Mouse (Mus musculus): ENCODE data around the gene Mdn1.
A peak's percentile ranks its signal among the peaks of the same experiment; 100 is the strongest.

Gene Mdn1

DNA sequence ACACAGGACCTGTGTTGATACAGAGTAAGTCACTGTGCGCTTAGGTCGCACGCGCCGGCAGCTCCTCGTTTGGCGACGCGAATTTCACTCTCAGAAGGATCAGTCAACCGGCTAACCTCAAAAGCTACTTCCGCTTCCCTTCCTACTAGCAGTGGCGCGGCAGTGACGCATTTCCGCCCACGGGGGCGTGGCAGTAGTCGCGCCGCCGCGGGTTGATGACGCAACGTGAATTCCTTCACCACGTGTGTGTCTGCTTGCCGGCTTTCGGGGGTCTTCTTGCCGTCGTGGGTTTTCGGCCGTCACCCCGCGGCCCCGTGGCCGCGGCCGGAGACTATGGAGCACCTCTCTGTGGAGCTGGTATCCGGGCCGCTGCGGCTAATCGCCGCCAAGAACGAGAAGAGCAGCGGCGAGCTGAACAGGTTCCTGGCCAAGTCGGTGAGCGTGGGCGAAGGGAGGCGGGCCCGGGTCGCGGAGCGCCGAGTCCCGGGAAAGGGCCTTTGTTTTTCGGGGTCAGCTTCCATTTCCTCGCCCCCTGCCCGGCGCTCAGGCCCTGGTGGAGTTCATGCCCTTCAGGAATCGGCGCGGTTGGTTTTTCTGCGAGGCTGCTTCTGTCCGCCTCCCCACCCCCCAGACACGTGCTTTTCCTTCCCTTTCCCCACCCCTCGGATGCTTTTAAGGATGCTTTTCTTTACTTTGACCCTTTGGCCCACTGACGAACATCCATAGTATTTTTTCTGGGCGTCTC lies at the start of gene Mdn1:
Gene Mdn1 (plus strand): TSS at position 202 of the 745 bp plus-strand sequence.
- peak; percentile 97 for DNase-seq

DNA sequence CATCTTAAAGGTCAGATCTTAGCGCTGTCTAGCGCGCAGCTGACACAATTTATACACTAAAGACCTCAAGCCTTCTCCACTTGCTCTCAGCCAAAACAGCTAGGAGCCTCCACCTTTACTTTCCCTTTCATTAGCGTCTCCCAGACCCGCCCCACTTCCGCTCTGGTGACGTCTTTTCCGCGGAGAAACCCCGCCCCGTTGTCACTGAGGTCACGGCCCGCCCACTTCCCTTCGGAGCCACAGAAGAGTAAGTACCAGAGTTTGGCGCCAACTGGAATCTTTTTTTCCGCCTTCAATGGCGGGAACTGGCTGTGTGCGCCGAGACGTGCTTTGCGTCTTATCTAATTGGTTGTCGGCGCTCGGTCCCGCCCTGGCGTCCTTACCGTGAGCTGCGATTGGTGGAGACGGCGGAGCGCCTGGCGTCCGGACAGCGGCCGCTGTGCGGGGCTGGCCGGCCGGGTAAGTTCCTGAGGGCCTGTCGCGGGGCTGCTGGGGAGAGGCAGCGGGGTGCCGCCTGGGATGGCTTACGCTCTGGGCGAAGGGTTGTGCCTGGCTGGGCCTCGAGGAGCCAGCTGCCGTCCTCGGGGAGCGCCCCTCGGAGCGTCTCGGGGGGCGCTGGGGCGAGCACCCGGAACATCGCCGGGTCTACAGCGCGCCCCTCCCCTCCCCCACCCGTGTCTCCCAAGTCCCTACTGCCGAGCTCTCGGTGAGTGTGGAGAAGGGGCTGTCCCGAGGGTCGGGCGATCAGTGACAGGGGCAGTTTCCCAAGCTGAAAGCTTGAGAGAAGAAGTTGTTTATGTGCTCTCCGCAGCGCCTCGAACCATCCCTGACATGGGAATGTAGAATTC lies 41.7 kb upstream of the Mdn1 start, which contains the start of gene Casp8ap2:
Gene Casp8ap2 (plus strand): TSS at position 418 of the 848 bp plus-strand sequence.
- DNase-seq = peak; percentile 100

DNA sequence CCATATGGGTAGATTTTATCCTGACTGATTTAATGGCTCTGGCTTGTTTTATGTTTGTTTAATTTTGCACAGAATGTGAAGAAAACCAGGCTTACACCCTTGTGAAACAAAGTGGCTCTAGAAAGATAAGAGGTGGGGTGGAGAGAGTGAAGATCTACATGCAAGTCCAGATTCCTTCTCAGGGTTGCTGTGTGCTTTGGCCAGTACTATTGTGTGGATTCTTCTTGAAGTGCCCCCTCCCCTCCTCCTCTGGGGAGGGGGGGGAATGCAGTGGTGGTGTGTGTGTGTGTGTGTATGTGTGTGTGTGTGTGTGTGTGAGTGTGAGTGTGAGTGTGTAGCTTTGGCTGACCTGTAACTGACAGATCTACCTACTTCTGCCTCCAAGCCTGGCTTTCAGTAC lies 35.3 kb upstream of the Mdn1 start:
- DNase-seq = no peak

DNA sequence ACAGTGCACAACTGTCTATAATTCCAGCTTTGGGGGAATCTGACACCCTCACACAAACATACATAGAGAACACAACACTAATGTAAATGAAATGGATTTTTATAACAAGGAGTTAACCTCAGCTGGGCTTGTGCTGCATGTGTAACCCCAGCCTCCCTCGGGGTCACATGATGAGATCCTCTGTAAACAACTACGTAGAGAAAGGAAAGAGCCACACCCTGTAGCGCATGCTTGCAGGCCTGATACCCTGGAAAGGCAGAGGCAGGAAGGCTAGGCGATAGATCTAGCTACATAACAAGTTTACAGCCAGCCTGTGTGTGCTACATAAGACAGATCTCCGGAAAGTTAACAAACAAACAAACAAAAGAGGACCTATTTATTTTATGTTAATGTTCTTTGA lies 5.2 kb upstream of the Mdn1 start:
- no peak for DNase-seq

DNA sequence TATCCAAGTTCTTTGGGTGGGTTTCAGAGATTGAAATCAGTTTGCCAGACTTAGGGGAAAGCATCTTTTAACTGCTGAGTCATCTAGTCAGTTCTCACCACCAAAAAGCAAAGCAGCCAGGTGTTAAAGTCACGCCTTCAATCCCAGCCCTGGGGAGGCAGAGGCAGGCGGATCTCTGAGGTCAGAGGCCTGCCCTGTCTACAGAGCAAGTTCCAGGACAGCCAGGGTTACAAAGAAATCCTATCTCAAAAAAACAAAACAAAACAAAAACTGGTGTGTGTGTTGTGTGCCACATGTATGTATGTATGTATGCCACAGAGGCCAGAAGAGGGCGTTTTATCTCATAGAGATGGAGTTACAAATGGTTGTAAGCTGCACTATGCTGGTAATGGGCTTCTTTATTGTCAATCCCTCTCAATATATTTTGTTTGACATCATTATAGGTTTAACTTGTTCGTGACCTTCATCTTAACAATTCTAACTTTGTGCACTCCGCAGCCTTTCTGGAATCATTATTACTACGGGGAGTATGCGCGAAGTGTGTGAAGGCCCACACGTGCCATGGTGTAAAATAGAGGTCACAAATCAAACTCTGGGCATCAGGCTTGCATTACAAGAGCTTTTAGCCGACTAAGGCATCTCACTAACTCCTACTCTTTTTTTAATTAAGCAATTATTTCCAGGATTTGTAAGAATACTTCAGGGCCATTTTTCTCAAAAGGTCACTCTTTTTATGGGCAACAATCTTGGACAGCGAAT lies 594 bp upstream of the Mdn1 start:
- peak; percentile 28 for DNase-seq

DNA sequence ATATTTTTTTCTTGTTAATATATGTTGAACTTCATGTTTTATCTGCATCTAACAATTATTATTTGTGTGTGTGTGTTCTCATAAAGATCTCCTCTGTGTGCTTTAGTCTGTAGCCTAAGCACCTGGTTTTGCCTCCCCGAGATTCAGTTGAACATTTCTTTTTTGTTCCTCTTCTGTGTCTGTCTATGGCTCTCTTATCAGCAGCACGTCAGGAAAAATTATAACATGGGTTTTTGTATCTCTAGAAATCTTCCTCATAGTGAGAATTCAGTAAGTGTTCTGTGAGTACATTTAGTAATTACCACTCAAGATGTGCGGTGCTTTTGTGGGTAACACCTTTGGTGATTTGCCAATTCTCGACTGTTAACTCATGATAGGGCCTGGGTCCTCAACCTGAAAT lies 8.9 kb downstream of the Mdn1 start:
- DNase-seq = no peak

DNA sequence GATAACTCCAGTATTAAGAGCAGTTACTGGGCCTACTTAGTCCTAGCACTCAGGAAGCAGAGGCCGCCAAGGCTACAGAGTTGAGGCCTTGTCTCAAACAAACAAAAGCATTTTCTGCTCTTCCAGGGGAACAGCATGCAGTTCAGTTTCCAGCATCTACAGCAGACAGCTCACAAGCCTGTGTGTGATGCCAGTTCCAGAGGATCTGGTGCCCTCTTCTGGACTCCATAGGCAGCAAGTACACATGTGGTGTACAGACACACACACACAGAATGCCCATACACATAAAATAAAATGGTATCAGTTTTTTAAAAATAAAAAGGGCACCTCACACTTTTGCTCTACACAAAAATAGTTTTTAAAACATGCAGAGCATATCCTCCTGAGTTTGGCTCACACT lies 11.4 kb downstream of the Mdn1 start:
- peak; percentile 6 for DNase-seq

DNA sequence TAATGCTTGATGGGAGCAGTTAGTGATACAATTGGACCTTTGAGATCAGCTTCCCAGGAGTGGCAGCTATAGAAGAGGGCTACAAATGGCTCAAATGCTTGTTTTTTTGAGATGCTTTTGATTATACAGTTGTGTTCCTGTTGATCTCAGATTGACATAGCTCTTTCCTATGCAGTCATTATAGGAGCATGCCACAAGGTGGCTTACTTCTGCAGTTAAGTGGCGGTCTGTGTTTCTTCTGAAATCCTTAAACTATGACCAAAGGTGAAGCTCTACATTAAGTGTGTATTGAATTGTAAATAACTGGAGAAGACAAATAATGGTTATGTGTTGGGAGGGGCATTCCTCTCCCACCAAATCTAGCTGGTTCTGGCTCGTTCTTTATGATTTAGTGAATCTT lies 12.9 kb downstream of the Mdn1 start:
- no peak for DNase-seq

DNA sequence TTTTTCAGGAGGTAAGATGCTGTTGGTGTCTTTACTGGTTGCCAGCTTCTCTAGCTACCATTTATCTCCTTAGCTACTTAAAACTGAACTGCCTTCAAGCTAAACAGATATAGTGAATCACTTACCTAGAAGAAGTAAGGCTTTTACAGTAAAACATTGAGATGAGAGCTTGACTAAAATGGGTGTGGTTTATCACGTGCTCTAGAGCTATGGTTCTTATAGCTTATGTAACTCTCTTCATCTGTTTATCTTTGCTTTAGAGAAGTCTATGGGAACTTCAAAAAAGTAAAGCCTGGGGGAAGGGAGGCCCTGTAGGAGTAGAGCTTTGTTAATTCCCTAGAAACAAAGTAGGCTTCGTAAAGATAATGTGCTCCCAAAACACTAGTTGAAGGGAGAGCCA lies 17.1 kb downstream of the Mdn1 start:
- no peak for DNase-seq

DNA sequence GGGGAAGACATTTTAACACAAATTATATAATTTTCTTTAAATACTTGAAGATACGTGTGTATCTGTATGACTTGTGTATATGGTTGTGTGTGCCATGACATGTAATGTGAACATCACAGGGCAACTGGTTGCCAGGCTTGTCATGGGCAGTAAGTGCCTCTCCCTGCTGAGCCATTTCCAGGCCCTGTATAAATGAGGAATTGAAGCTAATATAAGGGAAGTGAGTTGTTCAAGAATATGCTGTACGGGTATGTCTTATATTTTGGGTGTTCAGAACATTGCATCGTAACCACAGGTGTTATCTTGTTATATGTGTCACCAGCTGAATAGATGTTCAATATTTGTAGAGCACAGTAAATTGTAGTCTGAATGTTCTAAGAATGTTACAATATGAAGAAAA lies 20.6 kb downstream of the Mdn1 start:
- DNase-seq = no peak

DNA sequence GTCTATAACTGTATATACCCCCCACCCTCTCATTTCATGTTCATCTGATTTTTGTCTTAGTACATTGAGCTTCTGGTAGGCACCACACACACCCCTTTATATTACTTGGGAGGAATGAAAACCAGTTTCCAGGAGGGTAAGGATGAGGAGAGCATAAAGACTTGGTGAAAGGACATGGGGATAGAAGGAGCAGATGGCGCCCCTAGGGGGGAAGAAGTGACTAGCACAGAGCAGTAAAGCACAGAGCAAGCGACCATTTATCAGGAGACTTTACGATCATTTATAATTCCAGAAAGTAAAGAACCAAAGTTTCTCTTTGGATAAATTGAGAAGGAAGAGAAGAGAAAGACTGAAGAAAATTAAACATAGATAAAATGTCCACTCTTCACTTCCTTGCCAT lies 23.9 kb downstream of the Mdn1 start:
- peak; percentile 5 for DNase-seq

DNA sequence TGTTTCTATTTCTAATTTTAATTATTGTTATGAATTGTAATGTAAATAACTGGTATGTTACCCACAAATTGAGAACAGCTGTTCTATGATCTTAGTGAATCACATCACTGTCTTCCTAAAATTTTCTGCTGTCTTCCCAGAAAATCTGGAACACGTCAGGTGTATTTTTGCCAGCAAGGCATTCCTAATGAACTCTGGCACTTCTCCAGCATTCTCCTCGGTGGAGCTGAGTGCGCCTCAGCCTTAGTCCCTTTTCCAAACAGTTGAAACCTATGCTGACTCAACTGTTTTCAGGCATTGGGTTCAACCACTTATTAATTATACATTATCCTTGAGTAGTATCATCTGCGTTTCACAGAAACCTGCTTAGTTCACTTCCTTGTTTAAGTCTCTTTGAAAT lies 25.6 kb downstream of the Mdn1 start:
- DNase-seq = no peak

DNA sequence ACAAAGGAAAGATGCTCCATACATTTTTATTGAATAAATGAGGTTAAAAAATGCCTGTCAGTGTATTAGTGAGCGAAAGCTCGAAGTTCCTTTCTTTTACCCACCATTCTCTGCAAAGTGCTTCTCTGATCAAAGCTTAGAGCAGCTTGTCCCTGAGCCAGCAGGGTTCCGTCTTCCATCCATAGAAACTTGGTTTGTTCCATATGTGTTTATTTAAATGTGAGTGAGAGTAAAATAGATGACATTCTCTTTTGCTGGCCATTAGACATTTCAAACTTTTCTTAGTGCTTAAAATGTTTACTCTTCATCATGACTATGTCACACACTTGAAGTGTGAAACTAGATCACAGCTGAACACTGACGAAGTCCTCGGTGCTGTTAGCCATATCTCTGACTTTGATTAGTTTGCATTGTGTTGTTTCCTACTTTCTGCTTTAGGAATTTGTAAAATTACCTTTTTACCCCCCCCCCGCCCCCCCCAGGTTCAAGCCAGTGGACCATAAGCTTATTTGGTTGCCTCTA lies 26.2 kb downstream of the Mdn1 start:
- no peak for DNase-seq

DNA sequence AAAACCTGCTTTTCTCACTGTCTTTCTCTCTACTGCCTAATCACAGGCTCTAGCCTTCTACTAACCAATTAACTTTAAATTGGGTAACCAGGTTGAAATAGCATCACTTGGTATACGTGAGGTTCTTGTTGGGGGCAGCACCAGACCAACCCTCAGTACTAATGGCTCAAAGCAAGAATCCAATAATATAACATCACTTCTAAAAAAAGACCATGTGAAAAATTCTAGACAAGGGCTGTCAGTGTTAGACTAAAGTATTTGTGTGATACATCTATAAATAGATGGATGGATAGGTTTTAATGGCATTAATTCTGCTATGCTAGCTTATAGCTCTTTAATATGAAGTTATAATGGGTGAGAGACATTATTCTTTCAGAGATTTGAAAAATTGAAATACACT lies 60.8 kb downstream of the Mdn1 start:
- no peak for DNase-seq

DNA sequence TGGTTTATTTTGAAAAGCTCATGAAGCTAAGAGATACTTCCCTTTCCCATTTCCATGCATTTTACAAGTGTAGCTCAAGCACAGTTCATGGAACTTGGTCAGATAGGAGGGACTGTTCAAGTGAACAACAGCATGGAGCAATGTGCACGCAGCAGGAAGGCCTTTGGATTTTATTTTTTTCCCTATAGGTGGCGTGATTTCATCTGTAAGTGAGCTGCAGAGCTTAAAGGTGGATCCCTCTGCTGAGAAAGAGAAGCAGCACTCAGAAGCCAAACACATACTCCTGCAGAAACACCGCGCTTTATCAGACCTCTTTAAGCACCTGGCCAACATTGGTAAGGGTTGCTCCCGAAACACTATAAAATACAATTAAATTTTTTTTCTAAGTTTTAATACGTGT lies 88.5 kb downstream of the Mdn1 start:
- DNase-seq = peak; percentile 15

DNA sequence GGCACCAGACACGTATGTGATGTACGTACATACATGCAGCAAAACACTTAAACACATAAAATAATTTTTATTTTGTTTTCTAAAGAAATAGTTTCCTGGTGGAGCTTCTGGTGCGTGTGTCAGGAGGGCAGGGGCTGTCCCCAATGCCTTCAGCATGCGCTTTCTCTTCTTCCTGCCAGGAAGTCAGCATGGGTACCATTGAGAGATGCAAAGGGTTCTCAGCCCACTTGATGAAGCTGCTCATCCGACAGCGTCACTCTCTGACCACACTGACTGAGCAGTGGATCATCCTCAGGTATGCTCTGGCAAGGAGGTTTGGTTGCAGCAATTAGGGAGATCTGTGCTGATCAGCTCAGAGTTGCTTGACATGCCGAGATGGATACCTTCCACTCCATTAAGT lies 91.5 kb downstream of the Mdn1 start:
- no peak for DNase-seq

DNA sequence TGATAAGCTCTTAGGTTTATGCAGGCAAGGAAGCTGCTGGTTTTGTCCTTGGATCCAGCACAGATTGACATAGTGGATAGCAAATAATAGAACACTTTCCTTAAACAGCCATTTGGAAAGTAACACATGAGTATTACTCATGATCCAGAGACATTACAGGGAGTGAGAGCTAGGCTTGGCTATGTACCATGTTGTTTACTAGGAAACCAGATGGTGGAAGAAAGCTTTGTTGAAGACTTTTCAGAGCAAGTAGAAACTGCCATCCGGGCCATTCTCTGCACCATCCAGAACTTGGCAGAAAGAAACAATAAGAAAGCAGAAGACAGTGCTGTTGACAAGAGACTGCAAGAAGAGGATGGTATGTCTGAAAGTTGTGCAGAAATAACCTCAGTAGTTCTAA lies 93.8 kb downstream of the Mdn1 start:
- no peak for DNase-seq

DNA sequence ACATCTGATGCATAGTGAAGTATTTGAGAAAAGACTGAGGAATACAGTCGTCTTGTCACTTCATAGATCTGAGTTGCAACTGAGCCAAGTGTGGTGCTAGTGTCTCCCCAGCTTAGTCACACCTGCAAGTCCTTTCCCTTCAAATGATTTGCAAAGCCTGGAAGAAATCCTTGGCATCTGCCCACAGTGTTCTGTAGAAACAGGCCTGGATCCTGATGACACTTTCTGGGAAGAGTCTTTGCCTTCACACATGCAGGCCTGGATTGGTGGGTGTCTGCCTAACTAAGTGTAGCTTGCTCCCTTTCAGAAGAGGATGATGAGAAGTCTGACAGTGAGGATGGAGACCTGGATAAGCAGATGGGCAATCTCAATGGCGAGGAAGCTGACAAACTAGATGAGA lies 100.5 kb downstream of the Mdn1 start:
- no peak for DNase-seq

DNA sequence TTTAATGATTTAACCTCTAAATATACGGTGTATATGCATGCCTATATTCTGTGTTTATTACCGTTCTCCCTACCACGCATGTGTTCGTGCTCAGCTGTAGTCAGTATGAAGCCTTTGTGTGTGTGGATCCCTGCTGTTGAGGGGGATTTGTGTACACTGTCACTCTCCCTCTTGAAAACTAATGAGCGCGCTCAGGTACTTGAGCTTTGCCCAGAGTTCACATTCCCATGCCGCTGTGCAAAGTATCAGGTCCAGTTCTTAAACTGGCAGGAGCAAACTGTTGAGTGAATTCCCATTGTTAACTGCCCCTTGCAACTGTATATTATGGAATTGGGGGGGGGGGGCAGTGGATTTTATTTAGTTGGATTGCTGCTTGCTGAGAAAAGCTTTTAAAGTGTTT lies 110.6 kb downstream of the Mdn1 start:
- no peak for DNase-seq

DNA sequence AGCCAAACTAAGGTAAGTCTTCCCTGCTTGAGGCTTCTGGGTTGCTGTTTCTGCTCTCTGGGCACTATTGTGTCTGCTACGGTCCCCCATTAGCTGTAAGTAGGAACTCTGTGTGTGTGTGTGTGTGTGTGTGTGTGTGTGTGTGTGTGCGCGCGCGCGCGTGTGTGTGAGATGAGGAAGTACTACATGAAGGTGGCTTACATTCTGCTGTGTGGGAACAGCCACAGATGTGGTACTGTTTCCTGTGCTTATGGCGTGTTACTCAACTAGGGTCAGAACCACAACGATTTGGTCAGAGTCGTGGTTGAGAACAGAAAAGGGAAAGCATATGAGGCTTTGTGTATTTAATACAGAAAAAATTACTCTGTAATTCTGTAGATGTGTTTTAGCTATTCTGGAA lies 111.1 kb downstream of the Mdn1 start:
- no peak for DNase-seq

DNA sequence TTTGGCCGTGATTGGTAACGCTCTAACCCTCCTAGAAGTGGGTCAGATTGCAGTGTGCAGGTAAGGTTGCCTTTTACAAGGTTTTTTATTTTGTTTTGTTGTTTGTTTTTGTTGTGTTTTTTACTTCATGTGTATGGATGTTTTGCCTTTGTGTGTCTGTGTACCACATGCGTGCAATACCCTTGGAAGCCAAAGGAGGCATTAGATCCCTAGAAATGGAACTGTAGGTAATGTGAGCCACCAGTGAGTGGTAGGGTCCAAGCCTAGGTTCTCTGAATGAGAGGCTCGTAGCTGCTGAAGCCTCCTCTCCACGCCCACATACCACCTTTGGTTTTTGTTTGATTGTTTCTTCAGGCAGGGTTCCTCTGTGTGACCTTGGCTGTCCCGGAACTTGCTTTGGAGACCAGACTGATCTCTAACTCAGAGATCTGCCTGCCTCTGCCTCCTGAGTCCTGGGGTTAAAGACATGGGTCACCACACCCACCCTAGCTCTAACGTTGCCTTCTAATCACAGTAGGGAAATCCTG lies 113.4 kb downstream of the Mdn1 start:
- DNase-seq = peak; percentile 9

DNA sequence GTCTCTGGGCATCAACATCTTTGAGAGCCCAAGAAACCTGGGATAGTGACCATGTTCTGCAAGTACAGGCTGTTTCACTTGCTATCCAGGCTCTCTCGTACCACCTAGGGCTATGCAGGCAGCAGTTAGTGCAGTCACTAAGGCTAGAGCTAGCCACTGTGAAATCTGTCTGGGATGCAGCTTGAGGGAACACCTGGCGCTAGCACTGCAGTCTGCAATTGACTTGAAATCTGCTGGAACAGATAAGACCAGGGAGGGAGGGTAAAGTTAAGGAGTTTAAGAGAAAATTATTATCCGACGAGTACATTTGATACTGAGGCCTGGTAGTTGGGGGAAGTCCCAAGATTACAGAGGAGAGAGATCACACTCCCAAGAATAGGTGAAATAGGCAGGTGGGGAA lies 123.1 kb downstream of the Mdn1 start:
- DNase-seq = no peak

DNA sequence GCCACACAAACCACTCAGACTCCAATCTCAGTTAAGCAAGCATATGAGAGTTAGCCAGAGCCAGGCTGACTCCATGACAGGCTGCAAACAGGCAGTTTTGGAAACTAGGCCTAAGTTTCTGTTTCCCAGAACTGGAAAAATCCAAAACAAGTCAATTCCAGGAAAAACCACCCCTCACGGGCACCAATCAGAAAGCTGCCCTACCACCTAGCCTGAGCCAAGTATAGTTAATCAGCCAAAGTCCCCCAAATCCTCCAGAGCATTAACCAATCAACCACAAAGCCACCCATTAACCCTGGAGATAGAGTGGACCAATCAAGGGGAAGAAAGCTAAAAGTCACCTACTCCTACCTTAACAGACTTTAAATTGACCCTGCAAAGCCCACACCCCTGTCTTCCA lies 130.2 kb downstream of the Mdn1 start:
- no peak for DNase-seq
